Mouse (Mus musculus) large intestine, adult 2 months (tissue): ENCODE measurements around the gene Polr3e. TPM values are rescaled to one million over a fixed set of nuclear protein-coding genes. Genes with fewer than 3 reads are reported as not detected.

ENCODE experiments used
- DNase-seq: peaks from one replicate; pipeline ENCODE4 v3.0.0-alpha.2; 2012; ENCODE audit warnings: low read depth, low spot score
- WGBS: fragments of 180-500 bp; shearing (Covaris S2); methylation state at CpG from one replicate; pipeline ENCODE4 v1.1.7; 2018; 5-methylcytosine and 5-hydroxymethylcytosine counted together
- polyA plus RNA-seq: library from polyadenylated mRNA; depleted of rRNA; stranded (reverse); fragments of >200 nt; gene quantifications from 2 replicates; pipeline ENCODE4 v1.2.3, GENCODE M21; 2012; rRNA removed

Polr3e gene
- 14.6 and 17.1 TPM in 2 replicates for polyA plus RNA-seq

GRCm38 (mm10) chr7:120917592-120918461 lies at the start of gene Polr3e:
Gene Polr3e (plus strand): TSS chr7:120917744.
- peak; percentile 92 for DNase-seq
- whole genome bisulfite sequencing, result under 1% methylated on average over 101 of the region's 102 CpGs

GRCm38 (mm10) chr7:120869883-120870282 lies 47.7 kb upstream of the Polr3e start:
- no peak for DNase-seq

GRCm38 (mm10) chr7:120870431-120871008 lies 47.0 kb upstream of the Polr3e start:
- 68% methylated on average over 5 of the region's 5 CpGs for WGBS
- DNase-seq, result no peak

More at GRCm38 (mm10) chr7:120869883-120870282, 47.7 kb upstream of the Polr3e start:
- 17% methylated on average over 5 of the region's 5 CpGs for WGBS

GRCm38 (mm10) chr7:120873083-120873482 lies 44.5 kb upstream of the Polr3e start:
- no peak for DNase-seq
- whole genome bisulfite sequencing, result 82% methylated on average over 12 of the region's 12 CpGs

- DNase-seq, result no peak
- WGBS, result 91% methylated on average over 3 of the region's 3 CpGs
Measured at GRCm38 (mm10) chr7:120874021-120874420, 43.5 kb upstream of the Polr3e start.

GRCm38 (mm10) chr7:120874764-120875539 lies 42.6 kb upstream of the Polr3e start:
- no peak for DNase-seq
- WGBS, result 36% methylated on average over 7 of the region's 7 CpGs

GRCm38 (mm10) chr7:120875540-120876388 lies 41.8 kb upstream of the Polr3e start:
- 47% methylated on average over 3 of the region's 3 CpGs for WGBS
- DNase-seq, result no peak

GRCm38 (mm10) chr7:120878271-120878670 lies 39.3 kb upstream of the Polr3e start:
- 89% methylated on average over 6 of the region's 6 CpGs for WGBS
- no peak for DNase-seq

GRCm38 (mm10) chr7:120879972-120880371 lies 37.6 kb upstream of the Polr3e start:
- WGBS, result 91% methylated on average over 3 of the region's 3 CpGs
- no peak for DNase-seq

GRCm38 (mm10) chr7:120880770-120881169 lies 36.8 kb upstream of the Polr3e start:
- 82% methylated on average over 4 of the region's 4 CpGs for WGBS
- DNase-seq, result no peak

GRCm38 (mm10) chr7:120881451-120881850 lies 36.1 kb upstream of the Polr3e start:
- DNase-seq, result no peak
- 80% methylated on average over 2 of the region's 2 CpGs for WGBS

- 84% methylated on average over 4 of the region's 4 CpGs for WGBS
- DNase-seq, result no peak
Measured at GRCm38 (mm10) chr7:120882674-120883073, 34.9 kb upstream of the Polr3e start.

GRCm38 (mm10) chr7:120883523-120884290 lies 33.8 kb upstream of the Polr3e start:
- 36% methylated on average over 4 of the region's 4 CpGs for WGBS
- no peak for DNase-seq

GRCm38 (mm10) chr7:120884746-120885145 lies 32.8 kb upstream of the Polr3e start:
- 99% methylated on average over 4 of the region's 4 CpGs for WGBS
- no peak for DNase-seq

- DNase-seq, result no peak
- WGBS, result 86% methylated on average over 5 of the region's 5 CpGs
Measured at GRCm38 (mm10) chr7:120893123-120893522, 24.4 kb upstream of the Polr3e start.

- no peak for DNase-seq
- 93% methylated on average over 7 of the region's 7 CpGs for WGBS
Measured at GRCm38 (mm10) chr7:120897054-120897453, 20.5 kb upstream of the Polr3e start.

GRCm38 (mm10) chr7:120897711-120898335 lies 19.7 kb upstream of the Polr3e start:
- no peak for DNase-seq
- 87% methylated on average over 9 of the region's 9 CpGs for WGBS

GRCm38 (mm10) chr7:120900191-120900590 lies 17.4 kb upstream of the Polr3e start:
- DNase-seq, result no peak
- 80% methylated on average over 4 of the region's 4 CpGs for WGBS
